Mouse (Mus musculus) embryonic facial prominence, embryonic 11.5 days (tissue): ENCODE data around the gene Olfr282. TPM values are rescaled to one million over a fixed set of nuclear protein-coding genes. Genes with fewer than 3 reads are reported as not detected.
A peak's percentile ranks its signal among the peaks of the same experiment; 100 is the strongest.

Experiments
- ATAC-seq: fragments of 200-750 bp; cut with Nextera tagmentation; replicated peaks from 2 replicates; pipeline ENCODE4 v1.8.0; 2017; ENCODE audit warnings: low read depth; ENCODE audit not compliant: insufficient number of reproducible peaks, low FRiP score, low TSS enrichment
- DNase-seq: peaks from one replicate; pipeline ENCODE4 v3.0.0-alpha.2; 2015; ENCODE audit warnings: low spot score
- H3K27ac ChIP-seq: fragments of 300-500 bp; sonication (generic); replicated peaks from 2 replicates; pipeline ENCODE4 v1.5.1; 2014; ENCODE audit warnings: mild to moderate bottlenecking, low read depth, low read length, control low read depth
- H3K27me3 ChIP-seq: fragments of 300-500 bp; sonication (generic); 2 replicates; pipeline ENCODE4 v1.6.1; 2014; ENCODE audit warnings: mild to moderate bottlenecking, low read length, moderate library complexity, mixed read lengths; ENCODE audit not compliant: control insufficient read depth, insufficient read depth
- H3K36me3 ChIP-seq: fragments of 300-500 bp; sonication (generic); replicated peaks from 2 replicates; pipeline ENCODE4 v1.6.1; 2014; ENCODE audit warnings: low read depth, mild to moderate bottlenecking, low read length, moderate library complexity, mixed read lengths; ENCODE audit not compliant: control insufficient read depth, insufficient read depth
- H3K4me1 ChIP-seq: fragments of 300-500 bp; sonication (generic); 2 replicates; pipeline ENCODE4 v1.6.1; 2014; ENCODE audit warnings: low read length, mixed read lengths; ENCODE audit not compliant: control insufficient read depth, insufficient read depth
- H3K4me2 ChIP-seq: fragments of 300-500 bp; sonication (generic); 2 replicates; pipeline ENCODE4 v1.6.1; 2014; ENCODE audit warnings: low read depth, mild to moderate bottlenecking, control low read depth, low read length, moderate library complexity
- H3K4me3 ChIP-seq: fragments of 300-500 bp; sonication (generic); 2 replicates; pipeline ENCODE4 v1.5.1; 2014; ENCODE audit warnings: low read depth, low read length, control low read depth
- H3K9ac ChIP-seq: fragments of 300-500 bp; sonication (generic); replicated peaks from 2 replicates; pipeline ENCODE4 v1.6.1; 2014; ENCODE audit warnings: mild to moderate bottlenecking, control low read depth, low read length
- H3K9me3 ChIP-seq: fragments of 300-500 bp; sonication (generic); replicated peaks from 2 replicates; pipeline ENCODE4 v1.6.1; 2016; ENCODE audit warnings: mild to moderate bottlenecking, low read length, inconsistent platforms, mixed read lengths; ENCODE audit not compliant: control insufficient read depth
- WGBS: fragments of 180-500 bp; shearing (Covaris S2); extraction: QIAGEN DNeasy Blood & Tissue Kit; methylation state at CpG from one replicate; pipeline ENCODE4 v1.1.7; 2014; 5-methylcytosine and 5-hydroxymethylcytosine counted together
- polyA plus RNA-seq: library from polyadenylated mRNA; unstranded; fragments of >200 nt; fragmentation: Nextera tagmentation; extraction: Ambion mirVana; gene quantifications from 2 replicates; pipeline ENCODE4 v1.2.1, GENCODE M21; 2014

Gene Olfr282
- polyA plus RNA-seq, 1 experiment from 2014 or later, result not detected

- no peaks in the 10 kb centered on the region for H3K9me3 ChIP-seq
- no peaks in the 10 kb centered on the region for H3K4me1 ChIP-seq
- no peak overlapping the region for H3K4me3 ChIP-seq
- no peak for DNase-seq
- no peak for ATAC-seq
- 34% methylated on average over 6 of the region's 6 CpGs for WGBS
- H3K27me3 ChIP-seq, result no peaks in the 10 kb centered on the region
- H3K4me2 ChIP-seq, result no peak overlapping the region
- no peaks in the 10 kb centered on the region for H3K36me3 ChIP-seq
- H3K9ac ChIP-seq, result no peak overlapping the region
- H3K27ac ChIP-seq, result no peak overlapping the region
Measured at GRCm38 (mm10) chr15:98424753-98425152, 6.3 kb upstream of the Olfr282 start.

- H3K9ac ChIP-seq, result no peak overlapping the region
- H3K4me3 ChIP-seq, result no peak overlapping the region
- no peaks in the 10 kb centered on the region for H3K4me1 ChIP-seq
- no peaks in the 10 kb centered on the region for H3K36me3 ChIP-seq
- no peak overlapping the region for H3K4me2 ChIP-seq
- H3K27me3 ChIP-seq, result no peaks in the 10 kb centered on the region
- ATAC-seq (no peak), DNase-seq (no peak)
- WGBS, result 91% methylated on average over 7 of the region's 7 CpGs
- H3K27ac ChIP-seq, result no peak overlapping the region
- no peaks in the 10 kb centered on the region for H3K9me3 ChIP-seq
Measured at GRCm38 (mm10) chr15:98425188-98425587, 5.8 kb upstream of the Olfr282 start.

- 76% methylated on average over 3 of the region's 3 CpGs for WGBS
- H3K4me1 ChIP-seq, result no peaks in the 10 kb centered on the region
- H3K27ac ChIP-seq, result no peak overlapping the region
- DNase-seq (no peak), ATAC-seq (no peak)
- H3K9ac ChIP-seq, result no peak overlapping the region
- no peak overlapping the region for H3K4me3 ChIP-seq
- H3K9me3 ChIP-seq, result no peaks in the 10 kb centered on the region
- H3K27me3 ChIP-seq, result no peaks in the 10 kb centered on the region
- no peak overlapping the region for H3K4me2 ChIP-seq
- no peaks in the 10 kb centered on the region for H3K36me3 ChIP-seq
Measured at GRCm38 (mm10) chr15:98444561-98444960, 13.5 kb downstream of the Olfr282 start.

GRCm38 (mm10) chr15:98448521-98448920 is 17.5 kb downstream of the Olfr282 start:
- Histone ChIP-seq H3K4me3 (no peak overlapping the region), H3K27me3 (no peaks in the 10 kb centered on the region), H3K27ac (no peak overlapping the region), H3K36me3 (no peaks in the 10 kb centered on the region), H3K9me3 (no peaks in the 10 kb centered on the region), H3K4me1 (no peaks in the 10 kb centered on the region), H3K9ac (no peak overlapping the region), H3K4me2 (no peak overlapping the region)
- ATAC-seq (no peak), DNase-seq (peak; percentile 22)
- 63% methylated on average over 4 of the region's 4 CpGs for WGBS

GRCm38 (mm10) chr15:98452288-98452687 is 21.3 kb downstream of the Olfr282 start, which contains the start of gene Olfr281:
Olfr281 (plus strand) TSS chr15:98452588.
- WGBS, result 90% methylated on average over 7 of the region's 7 CpGs
- no peak within 1 kb of the TSS for H3K9ac ChIP-seq
- no peak for ATAC-seq
- H3K36me3 ChIP-seq, result no peaks in the 10 kb centered on the region
- H3K4me1 ChIP-seq, result no peaks in the 10 kb centered on the region
- no peak for DNase-seq
- H3K27me3 ChIP-seq, result no peaks in the 10 kb centered on the region
- H3K27ac ChIP-seq, result no peak within 1 kb of the TSS
- no peak within 1 kb of the TSS for H3K4me2 ChIP-seq
- H3K9me3 ChIP-seq, result no peaks in the 10 kb centered on the region
- no peak within 1 kb of the TSS for H3K4me3 ChIP-seq

GRCm38 (mm10) chr15:98469596-98469995 is 38.6 kb downstream of the Olfr282 start, which contains the start of gene OR5BS1P:
OR5BS1P (plus strand) TSS chr15:98469896.
- Histone ChIP-seq H3K27ac (no peak within 1 kb of the TSS), H3K4me3 (no peak within 1 kb of the TSS), H3K27me3 (no peaks in the 10 kb centered on the region), H3K9ac (no peak within 1 kb of the TSS), H3K9me3 (no peaks in the 10 kb centered on the region), H3K4me2 (no peak within 1 kb of the TSS), H3K4me1 (no peaks in the 10 kb centered on the region), H3K36me3 (no peaks in the 10 kb centered on the region)
- no peak for DNase-seq
- ATAC-seq, result no peak
- 90% methylated on average over 4 of the region's 4 CpGs for WGBS

- Histone ChIP-seq H3K27me3 (no peaks in the 10 kb centered on the region), H3K4me2 (no peak overlapping the region), H3K9me3 (no peaks in the 10 kb centered on the region), H3K36me3 (no peaks in the 10 kb centered on the region), H3K9ac (no peak overlapping the region), H3K4me3 (no peak overlapping the region), H3K4me1 (no peaks in the 10 kb centered on the region), H3K27ac (no peak overlapping the region)
- ATAC-seq (no peak), DNase-seq (no peak)
- WGBS, result 88% methylated on average over 13 of the region's 13 CpGs
Measured at GRCm38 (mm10) chr15:98471539-98471938, 40.5 kb downstream of the Olfr282 start.

- DNase-seq (no peak), ATAC-seq (no peak)
- WGBS, result 75% methylated on average over 10 of the region's 10 CpGs
- Histone ChIP-seq H3K36me3 (no peaks in the 10 kb centered on the region), H3K4me2 (no peak overlapping the region), H3K9me3 (no peaks in the 10 kb centered on the region), H3K27me3 (no peaks in the 10 kb centered on the region), H3K4me3 (no peak overlapping the region), H3K4me1 (no peaks in the 10 kb centered on the region), H3K27ac (no peak overlapping the region), H3K9ac (no peak overlapping the region)
Measured at GRCm38 (mm10) chr15:98474958-98475357, 43.9 kb downstream of the Olfr282 start.
